Mouse (Mus musculus): ENCODE data around the gene Adnp.
A peak's percentile ranks its signal among the peaks of the same experiment; 100 is the strongest.
"Not testable (repeated sequence)": the region's sequence is repeated elsewhere in the genome, so short reads cannot be mapped to it uniquely, and the experiment has no call there.

The Adnp gene

DNA sequence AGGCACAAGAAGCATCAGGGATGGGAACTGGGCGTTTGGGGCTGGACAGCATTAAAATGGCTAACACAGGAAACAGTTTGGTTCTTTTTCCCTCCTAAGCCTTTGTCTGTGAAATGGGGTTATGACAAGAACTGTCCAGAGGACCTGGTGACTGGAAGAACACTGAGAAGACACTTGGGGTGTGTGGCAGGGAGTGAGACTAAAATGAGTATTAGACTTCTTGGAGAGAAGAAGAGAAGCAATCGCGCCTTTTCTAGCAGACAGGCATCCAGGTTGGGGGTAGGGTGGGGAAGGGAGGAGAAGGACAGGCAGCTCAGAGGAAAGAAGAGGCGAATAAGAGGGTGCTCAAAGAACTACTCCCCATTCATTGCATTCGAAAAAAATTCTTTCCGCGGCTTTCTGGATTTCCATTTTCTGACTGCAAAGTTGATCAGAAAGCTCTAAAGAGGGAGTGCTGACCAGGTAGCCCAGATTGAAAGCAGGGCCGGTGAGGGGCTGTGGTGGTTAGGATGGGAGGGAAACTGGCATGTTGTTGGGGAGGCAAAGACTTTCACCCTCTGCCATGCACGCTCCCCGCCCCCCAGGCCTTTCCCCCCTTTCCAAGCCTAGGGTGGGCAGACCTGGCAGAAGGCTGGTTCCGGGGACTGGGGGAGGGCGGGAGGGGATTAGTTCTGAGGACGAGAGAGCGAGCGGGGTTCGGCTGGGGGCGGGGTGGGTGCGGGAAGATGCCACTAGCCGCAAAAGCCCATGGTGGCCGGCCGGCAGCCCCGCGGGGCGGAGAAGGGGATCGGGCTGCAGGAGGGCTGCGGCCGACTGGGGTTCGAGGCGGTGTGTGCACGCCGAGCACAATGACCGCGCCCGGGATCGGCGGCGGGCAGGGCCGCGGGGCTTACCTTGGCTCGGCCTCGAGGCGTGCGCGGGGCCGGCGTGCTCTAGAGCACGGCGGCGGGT, 956 bp downstream of the Adnp start:
- no peak for DNase-seq (ENCODE audit: low read depth)

DNA sequence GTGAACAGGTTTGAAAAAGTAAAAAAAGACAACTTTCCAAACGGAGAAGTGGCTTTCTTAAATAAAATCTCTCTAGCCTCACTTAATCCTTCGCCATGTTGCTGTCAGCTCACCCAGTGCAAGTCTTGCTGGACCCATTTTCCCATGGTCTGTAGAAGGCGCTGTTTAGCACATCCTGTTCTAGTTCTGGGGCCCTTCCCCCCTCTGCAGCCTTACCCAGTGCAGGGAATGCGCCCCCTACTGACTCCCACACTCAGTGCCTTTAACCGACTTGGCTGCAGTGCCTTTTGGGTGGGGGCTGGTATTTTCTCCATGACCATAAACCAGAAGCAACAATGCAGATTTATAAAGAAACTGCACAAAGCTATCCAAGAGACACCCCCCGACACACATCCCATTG, 1.6 kb downstream of the Adnp start:
- DNase-seq (ENCODE audit: low read depth), result peak; percentile 94

DNA sequence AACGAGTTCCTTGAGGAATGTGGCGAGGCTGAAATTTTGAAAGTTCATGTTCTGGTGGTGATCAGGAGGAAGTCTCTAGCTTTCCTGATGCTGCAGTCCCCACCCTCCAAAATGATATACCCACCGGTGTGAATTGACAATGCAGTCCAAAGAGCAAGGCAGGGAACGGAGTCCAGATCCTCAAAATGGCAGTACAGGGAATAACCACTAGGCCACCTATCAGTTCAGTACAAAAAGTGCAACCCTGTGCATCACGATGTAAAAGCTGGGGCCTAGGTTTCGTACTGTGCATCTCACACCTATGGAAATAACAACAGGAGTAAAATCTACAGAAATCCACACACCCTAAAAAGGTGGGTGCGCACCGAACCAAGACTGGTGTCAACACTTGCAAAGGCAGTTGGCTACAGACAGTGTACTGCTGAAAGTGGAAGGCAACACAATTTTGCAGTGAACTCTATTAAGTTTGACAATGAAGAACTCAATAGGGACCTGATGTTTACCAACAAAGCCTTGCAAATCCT, 2.4 kb downstream of the Adnp start:
- no peak for DNase-seq (ENCODE audit: low read depth)

DNA sequence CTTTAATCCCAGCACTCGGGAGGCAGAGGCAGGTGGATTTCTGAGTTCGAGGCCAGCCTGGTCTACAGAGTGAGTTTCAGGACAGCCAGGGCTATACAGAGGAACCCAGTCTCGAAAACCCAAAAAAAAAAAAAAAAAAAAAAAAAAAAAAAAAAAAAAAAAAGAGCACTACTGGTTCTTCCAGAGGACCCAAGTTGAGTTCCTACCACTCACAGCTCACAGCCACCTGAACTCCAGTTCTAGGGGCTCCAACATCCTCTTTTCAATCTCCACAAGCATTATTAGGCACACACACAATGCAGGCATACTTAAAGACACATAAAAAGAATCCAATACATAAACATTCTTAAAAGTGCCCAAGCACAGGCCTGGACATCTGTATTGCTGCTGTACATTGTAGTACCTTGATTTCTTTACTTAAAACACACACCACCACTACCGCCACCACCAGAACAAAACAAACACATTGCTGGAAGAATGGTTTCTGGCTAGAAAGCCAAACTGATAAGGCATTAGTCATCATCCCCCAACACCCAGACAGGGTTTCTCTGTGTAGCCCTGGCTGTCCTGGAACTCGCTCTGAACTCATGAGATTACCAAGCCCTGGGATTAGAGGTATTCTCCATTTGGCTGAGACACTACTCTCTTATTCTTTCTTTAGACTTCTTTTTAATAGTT, 6.8 kb downstream of the Adnp start:
- DNase-seq (ENCODE audit: low read depth), result peak; percentile 28

DNA sequence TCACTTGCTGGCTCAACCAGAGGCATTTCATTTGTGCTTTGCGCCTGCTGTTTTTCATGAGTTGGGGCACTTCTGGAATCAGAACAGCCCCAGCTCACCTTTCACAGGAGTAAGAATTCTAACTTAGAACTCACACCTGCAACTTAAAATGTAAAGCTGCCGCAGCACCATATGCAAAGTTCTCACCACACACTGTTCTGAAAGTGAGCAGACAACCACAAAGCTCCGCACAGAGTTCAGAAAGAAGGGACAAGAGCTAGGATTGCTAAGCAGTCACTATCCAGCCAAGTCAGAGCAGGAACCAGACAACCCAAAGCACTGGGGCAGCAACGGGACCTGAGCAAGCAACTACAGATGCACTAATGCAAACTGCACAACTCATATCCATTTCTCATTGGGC, 7.4 kb downstream of the Adnp start:
- no peak for DNase-seq (ENCODE audit: low read depth)

DNA sequence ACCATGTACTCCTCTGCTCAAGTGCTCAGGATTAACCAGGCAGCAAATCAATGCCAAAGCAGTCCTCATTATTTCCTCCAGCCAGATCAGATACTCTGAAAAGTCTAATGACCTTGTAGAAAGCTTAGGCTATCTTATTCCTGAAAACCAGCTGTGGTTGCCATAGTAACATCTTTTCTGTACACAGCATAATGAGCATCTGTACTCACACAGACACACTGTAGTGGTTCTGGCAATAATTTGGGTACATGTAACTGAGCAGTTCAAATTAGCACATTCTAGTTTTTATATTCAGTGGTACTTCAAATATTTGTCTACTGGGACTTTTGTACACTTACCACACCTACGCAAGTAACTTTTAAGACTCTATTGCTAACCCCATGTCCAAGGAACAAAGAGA, 8.5 kb downstream of the Adnp start:
- DNase-seq (ENCODE audit: low read depth), result no peak

DNA sequence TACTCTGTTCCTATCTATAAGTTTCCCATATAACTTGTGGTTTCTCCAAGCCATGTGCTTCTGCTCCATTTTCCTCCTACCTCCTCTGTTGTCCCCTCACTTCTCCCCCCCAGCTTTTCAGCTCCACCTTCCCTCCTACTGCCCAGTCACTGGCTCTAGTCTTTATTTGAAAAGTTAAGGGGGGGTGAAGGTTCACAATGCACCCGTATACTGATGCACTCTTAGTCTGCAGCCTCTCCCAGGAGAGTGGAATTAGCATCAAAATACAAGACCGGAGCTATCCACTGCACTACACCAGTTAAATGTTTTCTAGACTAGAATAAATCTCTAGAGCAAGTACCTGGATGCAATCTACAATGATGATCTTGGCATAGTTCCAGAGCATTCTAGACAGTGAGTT, 11.2 kb downstream of the Adnp start:
- no peak for DNase-seq (ENCODE audit: low read depth)

DNA sequence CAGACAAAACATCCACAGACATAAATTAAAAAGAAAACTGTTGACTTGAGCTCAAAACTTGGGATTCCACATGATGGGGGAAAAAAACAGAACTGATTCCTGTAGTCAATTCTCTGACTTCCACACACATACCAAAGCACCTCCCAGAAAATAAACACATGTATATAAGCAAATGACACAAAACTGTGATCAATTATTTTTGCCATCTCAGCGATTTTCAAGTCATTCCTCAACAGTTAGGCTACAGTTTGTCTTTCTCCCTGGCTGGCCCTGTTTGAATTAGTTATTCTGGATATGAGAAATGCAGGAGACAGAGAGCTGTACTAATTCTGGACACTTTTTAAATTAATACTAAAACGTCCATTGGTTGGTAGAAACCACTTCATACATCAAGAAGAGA, 13.2 kb downstream of the Adnp start:
- no peak for DNase-seq (ENCODE audit: low read depth)

DNA sequence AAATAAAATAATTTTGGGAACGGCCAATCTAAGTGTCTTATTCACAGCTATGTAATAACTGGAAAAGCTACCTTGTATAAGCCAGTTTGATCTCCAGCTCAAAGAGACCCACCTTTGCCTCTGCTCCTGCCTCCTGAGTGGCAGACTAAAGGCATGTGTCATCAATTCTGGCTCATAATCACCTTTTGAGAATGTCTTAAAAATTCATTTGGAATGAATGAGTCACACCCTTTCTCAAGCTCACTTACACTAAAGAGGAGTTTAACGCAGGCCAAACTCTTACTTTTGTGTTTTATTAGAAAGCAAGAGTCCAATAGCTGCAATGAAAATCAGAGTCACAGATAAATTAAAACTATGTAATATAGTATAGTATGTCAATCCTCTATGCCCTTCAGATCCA, 15.1 kb downstream of the Adnp start:
- no peak for DNase-seq (ENCODE audit: low read depth)

DNA sequence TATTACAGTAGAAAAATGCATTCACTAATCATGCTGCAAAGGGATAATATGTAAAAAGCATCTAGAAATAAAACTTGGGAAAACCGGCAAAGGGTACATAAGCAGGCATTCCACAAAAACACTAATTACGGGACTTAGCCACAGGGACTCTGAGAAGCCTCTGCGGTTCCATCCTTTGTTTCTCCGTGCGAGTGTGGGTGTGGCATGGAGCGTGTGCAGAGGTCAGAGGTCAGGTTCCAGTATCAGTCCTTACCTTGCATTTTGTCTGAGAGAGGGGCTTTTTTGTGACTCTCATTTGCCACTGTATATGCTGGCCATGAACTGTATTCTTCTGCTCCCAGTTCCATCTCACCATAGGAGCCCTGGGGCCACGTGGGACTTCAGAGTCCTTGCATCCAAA, 31.0 kb downstream of the Adnp start:
- DNase-seq (ENCODE audit: low read depth), result no peak

DNA sequence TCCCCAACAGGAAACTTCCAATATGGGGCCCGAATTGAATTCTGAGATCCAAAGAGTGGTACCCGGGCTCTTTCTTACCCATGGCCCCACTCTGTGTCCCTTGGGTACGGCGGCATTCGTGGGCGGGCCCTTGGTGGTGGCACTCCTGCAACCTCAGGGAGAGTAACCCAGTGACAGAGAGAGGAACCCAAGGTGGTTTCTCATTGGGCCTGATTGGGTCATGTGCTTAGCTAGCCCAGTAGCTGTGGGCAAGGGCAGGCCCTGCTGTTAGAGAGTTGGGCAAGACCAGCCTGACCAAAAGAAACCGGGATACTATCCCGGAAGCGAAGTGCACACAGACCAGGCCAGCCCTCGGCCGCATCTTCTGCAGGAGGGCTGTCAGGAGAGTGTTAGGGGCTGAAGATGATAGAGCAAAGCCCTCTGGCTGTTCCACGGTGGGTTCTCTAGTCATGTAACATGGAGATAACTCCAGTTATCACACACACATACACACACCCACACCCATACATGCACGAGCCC, 36.7 kb downstream of the Adnp start:
- peak; percentile 63 for DNase-seq (ENCODE audit: low read depth)

DNA sequence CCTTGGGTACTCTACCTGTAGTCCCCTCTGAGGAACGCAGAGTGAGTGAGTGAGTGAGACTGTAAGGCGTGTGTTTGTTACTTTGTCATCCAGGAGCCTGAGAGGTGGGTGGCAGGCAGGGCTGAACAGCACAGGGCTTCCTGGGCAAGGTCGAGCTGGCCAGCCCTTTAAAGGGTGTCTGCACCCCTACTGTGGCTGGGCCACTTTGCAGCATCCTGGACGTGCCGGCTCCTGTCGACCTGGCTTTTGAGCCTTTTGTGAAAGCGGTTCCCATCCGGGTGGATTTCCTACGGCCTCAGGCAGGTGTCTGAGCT, 37.2 kb downstream of the Adnp start:
- no peak for DNase-seq (ENCODE audit: low read depth)

DNA sequence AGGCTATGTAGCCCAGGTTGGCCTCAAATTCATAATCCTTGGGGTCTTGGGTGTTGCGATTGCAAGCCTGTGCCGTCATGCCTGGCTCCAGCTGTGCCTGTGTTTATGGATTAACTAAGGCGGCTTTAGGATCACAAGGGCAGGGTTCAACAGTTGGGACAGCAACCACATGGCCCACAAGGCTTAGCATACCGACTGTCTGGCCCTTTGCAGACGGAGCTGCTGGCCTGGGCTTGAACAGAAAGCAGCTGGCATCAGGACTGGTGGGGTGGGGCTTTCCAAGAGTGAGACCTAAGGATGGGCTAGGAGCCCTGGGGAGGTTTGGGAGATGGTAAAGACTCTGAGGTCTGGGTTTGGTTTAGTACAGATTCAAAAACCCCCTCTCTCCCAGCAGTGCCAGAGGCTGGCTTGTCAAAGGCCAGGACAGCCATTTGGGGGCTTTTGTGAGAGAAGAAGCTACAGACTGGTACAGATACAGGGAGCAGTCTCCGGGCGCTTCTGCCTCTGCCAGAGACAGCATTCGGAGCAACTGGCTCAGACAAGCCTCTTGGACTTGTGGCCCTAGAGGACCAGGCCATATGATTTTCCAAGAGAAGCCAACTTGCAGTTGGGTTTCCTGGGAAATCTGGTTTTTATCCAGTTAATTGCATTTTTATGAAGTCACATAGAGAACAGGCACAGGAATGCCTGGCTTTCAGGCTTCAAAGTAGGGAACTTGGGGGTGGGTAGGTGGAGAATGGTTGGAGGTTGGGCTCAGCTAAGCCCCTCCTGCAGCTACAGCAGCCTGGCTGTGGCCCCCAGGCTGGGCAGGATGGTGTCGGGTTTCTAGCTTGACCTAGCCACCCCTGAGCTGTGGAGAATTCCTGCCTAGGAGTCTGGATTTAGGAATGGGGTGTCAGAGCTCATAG, 37.8 kb downstream of the Adnp start:
- DNase-seq (ENCODE audit: low read depth), result no peak

DNA sequence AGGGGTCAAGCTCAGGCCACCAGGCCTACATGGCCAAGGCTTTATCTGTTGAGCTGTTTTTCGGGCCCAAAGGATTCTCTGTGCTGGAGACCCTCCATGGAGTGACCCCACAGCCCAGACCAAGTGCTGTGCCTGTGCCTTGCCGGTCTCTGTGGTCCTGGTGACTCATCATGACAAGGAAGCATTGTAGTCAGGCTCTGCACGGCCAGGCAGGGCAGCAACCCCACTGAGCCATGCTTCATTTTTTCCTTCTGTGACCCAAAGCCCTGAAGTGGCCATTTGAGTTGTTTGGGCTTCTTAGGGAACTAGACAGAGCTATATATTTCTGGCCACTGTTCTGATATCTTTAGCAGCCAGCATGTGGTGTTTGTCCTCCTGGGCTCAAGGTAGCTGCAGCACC, 39.1 kb downstream of the Adnp start:
- no peak for DNase-seq (ENCODE audit: low read depth)

DNA sequence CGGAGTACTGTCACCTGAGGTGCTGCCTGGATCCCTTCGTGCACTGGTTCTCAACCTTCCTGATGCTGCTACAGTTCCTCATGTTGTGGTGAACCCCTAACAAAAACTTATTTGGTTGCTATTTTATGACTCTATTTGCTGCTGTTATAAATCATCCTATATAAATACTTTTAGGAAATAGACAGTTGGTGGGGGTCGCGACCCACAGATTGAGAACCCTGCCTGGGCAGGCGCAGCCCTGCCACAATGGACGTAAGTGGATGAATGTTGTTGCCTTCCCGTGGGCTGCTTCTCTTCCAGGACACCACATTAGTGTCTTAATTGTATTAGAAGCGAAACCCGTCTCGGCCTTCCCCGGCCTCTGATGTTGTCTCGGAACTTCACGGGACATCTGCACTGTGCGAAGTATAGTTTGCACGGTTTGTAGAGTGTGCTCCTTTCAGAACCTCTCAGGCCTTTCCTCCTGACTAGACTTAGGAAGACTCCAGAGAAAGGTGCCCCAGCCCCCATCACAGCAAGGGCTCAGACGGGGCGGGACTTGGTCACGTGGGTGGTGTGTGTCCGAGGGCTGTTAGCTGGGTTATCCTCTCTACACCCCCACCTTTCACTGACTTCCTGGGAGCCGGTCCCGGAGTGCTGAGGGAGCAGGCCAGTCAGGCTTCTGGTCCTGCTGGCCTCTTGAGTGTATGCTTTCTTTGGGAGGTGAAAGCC, 40.0 kb downstream of the Adnp start:
- no peak for DNase-seq (ENCODE audit: low read depth)

DNA sequence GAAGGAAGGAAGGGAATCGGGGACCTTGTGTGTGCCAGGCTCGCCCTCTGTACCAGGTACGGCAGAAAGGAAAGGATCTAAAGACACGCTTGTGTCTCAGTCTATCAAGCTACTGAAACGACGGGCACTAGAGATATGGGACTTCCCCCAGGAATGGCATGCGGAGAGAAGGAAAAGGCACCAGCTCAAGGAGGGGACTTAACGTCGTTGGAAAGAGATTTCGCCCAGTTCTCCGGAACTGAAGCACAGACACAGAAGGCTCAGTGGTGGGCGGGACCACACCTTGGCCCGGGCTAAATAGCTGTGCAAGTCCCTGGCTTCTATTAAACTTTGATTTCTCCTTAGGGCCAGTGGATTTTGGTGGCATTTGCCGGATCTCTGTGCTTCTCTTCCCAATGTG, 44.9 kb downstream of the Adnp start:
- no peak for DNase-seq (ENCODE audit: low read depth)

DNA sequence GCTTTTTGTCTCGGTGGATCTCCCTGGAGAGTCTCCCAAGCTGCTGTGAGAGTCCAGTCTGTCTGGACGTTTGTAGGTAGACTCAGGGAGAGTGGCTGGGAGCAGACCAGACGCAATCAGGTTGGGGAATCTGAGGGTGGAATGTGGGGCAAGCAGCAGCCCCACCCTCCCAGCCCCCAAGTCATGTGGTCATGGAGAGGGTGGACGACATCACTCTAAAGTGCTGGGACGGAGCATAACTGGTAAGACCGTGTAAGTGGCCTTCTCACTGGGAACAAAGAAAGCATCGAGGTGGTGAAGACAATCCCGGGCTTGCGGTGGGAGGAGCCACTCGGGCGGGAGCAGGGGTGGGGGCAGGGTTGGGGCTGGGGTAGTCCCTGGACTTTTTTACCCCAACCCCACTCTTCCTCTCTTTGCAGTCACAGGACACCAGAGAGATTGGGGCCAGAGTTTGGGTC, 45.4 kb downstream of the Adnp start:
- DNase-seq (ENCODE audit: low read depth), result no peak

DNA sequence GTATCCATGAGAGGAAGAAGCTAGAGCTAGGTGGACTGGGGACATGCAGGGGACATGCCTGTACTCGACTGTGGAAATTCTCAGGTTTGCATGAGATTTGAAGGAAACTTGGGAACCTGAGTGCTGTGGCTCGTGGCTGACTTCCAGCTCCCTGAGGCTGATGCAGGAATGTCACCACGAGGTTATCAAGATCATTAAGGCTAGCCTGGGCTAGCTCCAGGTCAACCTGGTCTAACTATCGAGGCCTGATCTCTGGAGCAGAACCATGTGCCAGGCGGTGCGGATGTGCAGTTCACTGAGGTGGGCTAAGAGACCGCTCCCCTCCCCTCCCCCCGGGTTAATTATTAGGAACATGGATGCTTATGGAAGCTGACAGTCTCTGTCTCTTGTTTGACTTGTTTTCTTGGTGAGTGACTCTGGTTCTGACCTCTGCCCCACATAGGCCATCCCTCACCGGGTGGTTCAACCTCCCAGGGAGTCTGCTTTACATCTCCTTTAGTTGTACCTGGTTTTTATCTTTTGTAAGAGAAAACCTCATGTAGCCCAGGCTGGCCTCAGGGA, 46.5 kb downstream of the Adnp start:
- no peak for DNase-seq (ENCODE audit: low read depth)

DNA sequence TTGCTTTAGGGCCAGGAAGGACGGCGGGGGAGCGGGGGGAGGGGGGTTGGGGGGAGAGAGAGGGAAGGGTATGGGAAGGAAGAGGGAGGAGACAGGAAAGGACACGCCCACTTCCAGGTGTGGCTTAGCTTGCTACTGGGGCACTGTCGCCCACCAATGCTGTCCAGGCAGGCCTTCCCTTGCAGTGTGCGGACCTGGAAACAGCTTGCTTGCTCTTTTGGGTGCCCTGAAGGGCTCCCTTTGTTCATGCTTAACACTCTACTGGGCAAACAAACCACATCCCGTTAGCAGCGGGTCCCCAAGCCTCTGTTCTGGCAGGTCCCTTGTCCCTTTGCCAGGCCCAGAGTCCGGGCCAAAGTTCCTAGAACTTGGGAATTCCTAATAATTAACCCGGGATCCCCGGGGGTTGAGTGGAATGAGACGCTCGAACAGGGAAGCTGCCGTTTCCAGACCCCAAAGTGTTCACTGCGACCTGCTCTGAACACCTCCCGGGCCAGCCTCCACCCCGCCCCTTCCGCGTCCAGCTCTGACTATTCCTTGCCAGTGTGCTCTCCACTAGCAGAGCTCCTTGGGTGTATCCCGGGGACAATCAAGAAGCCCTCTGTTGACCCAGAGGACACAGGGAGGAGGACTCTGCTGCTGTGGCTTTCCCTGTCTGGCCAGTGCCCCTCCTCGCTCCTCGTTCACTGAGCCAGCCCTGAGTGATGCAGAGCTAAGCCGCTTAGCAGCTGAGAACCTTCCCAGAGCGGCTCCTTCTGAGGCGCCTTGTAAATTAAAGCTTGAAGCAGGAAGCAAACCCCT, 47.8 kb downstream of the Adnp start:
- no peak for DNase-seq (ENCODE audit: low read depth)

DNA sequence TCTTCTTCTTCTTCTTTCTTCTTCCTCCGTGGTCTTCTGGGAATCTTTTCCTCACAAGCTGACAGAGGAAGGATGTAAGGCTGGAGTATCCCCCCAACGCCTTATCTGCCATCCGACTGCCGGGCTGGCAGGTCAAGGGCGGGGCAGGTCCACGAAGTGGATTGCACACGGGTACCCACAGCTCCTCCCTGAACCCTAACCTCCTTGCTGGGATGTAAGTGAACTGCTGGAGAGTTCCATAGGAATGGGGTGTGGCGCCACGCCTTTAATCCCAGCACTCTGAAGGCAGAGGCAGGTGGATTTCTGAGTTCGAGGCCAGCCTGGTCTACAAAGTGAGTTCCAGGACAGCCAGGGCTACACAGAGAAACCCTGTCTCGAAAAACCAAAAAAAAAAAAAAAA, 48.9 kb downstream of the Adnp start:
- not testable (repeated sequence) for DNase-seq (ENCODE audit: low read depth)
